Mouse (Mus musculus): ENCODE data around the gene Wnt7a.

DNA sequence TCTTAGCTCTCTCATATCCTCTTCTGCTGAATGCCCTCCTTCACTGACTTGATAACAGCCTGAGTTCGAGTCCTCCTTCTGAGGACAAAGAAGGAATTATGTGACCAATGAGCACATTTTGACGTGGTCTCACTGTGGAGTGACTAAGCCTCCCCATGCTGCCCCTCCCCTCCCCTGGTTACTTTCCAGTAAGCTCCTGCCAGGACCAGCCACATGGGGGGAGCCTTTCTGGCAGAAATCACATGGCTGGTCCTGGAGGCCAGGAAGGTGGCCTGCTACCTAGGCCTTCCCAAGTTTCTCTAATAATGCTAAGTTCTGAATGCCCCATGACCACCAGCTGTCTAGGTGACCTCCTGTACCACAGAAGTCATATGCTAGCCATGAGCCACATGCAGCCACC is 27.3 kb downstream of the Wnt7a start:
- no peak for TF ChIP-seq CTCF (conservative IDR thresholded peaks at IDR 0.05; ENCODE audit: insufficient read depth, insufficient read length, low read depth, low read length)
- no peak for TF ChIP-seq POLR2A (IDR thresholded peaks at IDR 0.05; ENCODE audit: low read depth, low read length)

All from kidney, adult 2 months (tissue).